Mouse (Mus musculus) cerebellum, postnatal 14 days (tissue): ENCODE measurements around the gene Ehhadh.
"Not testable (repeated sequence)": the region's sequence is repeated elsewhere in the genome, so short reads cannot be mapped to it uniquely, and the experiment has no call there.

Source experiments
- DNase-seq, 2 experiments: peaks; one replicate each; pipeline ENCODE4 v3.0.0; 2021; ENCODE audit warnings: mixed read lengths in 2 of 2

Ehhadh gene

DNA sequence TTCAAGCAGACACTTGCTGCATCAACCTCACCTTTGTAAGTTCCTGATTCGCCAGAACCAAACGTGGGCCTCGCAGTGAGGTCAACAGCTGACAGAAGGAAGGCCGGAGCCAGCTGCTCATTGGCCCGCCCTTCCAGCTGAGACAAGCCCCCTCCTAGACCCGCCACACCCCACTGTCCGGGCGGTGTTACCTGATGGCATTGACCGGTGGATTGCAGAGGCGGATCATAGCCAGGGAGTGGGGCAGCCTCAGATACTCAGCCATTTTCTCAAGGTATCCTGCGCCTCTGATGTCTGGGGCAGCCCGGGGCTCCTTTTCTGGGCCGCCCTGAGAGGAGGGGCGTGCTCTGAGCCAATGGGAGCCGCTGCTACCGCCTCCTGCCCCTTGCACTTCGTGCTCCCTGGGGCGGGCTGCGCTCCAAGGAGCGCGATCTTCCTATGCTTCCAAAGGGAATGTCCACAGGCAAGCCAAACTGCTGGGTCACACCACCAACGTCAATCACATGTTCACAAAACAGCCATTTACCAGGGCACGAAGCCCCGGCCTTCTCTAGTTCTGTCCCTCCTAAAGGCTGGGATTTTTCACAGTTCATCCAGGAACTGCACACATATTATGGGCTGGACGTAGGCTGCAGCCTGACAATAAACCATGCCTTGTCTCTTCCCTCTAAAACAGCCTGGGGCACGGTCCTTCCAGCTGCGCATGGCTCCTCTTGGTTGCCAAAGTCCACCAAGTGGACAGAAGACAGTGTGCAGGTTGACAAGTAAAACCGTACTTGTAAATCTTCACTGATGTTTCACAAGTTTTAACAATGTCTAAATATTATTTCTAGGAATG is at the start of gene Ehhadh:
Gene Ehhadh, minus strand, starts transcription at position 292 of the 838 bp plus-strand sequence.
- peak; percentile 54 to 60 for DNase-seq

DNA sequence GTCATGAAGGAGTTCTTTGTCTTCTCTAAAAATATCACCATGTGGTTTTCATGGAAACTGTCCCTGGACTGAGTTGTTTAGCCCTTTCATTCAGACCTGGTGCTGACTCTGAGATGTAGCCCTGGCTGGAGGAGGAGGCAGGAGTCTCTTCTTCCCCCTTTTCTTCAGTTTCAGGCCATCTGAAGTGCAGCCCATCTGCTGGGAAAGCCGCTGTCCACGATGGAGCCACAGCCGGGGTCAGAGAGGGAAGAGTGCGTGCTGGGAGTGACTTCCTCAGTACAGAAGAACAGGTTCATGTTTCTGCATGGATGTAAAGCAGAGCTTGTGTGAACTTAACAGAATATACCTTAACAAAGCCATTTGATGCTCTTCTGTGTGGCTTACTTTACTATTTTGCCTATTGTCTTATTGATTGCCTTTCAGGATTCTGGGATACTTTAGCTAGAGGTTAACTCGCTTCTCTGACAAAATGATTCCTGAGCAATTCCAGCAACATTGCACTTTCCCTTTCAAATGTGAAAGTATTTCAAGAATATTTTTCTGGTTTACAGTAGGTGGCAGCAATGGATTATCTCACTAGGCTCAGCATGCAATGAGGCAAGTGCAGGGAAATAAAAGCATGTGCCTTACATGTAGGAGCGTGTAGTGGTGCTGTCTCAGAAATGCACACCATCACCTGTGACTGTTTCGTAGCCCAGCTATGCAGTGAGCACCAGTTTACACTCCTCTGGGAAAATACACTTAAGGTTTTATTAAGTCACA is 48.9 kb upstream of the Ehhadh start:
- DNase-seq = peak; percentile 43 to 49

DNA sequence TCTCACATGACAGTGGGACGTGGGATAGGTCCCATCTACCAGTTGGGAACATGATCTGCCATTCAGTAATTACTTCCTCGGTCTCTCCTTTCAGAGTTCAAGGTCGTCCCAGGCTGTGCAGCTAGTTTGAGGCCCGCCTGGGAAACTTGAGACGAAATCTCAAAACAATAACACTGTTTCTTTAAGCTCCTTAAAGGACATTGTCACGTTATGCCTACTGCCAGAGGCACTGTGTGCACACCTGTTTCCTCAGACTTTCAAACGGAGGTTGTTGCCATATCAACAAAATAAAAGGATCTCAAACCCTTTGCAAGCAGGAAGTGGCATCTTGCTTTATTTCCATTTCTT is 48.0 kb upstream of the Ehhadh start:
- DNase-seq = no peak

DNA sequence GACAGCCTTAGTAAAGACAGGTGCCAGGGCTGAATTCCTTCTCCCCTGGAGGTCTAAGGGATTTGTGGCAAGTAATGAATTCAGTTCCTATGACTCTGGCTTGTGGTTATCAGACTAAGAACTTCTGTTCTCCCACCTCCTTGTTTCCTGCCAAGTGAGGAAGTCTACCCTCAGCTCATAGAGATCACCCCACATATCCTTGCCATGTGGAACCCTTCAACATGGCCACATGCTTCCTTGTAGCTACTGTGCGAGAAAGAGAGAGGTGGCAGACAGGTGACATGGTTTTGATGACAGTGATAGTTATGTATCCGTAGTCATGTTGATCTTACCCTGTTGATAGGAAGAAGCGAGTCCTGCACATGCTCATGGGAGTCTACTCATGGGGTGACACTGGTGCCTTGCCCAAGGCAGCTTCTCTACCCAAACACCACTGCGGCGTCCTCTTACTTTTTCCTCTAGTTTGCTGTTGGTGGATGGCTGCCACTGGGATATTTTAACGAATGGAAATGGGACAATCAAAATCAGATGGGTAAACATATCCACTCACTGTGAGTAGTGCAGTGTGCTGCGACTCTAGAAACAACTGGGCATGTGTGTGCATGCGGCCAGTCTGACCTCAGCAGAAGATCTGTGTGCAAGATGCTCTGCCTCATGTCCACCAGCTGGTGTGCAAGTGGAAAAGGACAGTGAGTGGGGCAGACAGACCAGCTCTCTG is 47.4 kb upstream of the Ehhadh start:
- DNase-seq = no peak

DNA sequence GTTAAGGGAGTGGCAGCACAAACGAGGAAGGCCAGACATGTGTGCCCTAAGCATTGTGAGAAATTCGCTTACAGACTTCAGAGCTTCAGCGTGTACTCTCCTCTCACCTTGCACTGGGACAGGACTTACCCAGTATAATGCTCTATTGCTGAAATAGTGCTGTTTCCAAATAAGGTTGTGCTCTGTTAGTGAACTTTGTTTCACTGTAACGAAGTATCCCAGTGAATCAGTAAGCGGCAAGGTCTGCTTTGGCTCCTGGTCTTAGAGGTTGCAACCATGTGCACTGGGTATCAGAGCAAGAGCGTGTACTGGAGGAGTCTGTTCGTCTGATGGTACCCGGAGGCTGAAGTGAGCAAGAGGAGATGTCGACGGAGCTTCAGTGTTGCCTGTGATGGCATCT is 46.4 kb upstream of the Ehhadh start:
- no peak for DNase-seq

DNA sequence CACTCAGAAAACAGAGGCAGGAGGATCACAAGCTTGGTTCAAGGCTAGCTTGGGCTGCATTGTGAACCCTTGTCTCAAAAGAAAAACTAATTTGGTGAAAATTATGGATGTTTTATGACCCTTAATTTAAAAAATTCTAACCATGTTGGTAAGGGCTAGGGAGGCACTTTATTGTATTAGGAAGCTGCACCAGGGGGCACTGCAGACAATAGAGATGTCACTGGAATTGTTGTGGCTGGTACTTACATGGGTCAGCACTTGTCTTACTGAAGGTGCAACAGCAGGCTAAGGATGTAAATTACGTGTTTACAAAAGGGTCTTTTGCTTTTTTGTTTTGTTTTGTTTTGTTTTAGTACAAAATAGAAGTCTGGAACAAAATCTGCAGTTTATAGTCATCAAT is 45.9 kb upstream of the Ehhadh start:
- no peak for DNase-seq

DNA sequence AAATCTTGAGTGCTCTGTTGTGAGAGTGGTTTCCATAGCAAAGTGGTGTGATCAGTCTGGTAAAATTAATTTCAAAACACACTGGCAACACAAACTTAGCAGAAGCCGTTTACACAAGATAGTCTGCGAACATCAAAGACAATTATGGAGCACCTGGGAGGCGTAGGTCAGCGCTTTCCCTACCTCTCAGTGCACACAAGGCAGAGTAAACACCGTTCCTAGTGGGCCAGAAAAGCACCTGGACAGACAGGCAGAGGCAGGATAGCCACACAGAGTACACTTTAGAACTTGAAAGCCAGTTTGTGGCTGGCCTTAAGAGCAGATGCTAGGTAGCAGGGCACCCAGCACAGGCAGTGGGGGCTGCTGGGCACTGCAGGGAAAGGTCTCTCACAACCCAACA is 44.2 kb upstream of the Ehhadh start:
- DNase-seq = no peak

DNA sequence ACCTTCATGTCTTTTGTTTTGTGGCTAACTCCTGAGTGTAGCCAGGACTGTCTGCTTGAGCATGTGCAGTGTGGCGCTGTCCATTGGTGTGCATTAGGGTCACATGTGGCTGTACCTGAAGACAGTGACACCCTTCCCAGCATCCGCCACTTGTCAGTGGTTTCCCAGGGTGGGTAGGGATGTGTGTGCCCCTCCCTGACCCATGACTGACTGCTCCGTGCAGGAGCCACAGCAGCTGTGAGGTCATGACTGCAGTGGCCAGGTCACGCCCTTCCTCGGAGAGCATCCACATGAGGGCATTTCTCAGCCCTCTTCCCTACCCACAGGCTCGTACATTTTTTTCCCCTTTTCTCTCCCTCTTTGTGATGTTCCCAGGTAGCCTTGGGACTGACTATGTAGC is 43.2 kb upstream of the Ehhadh start:
- no peak for DNase-seq

DNA sequence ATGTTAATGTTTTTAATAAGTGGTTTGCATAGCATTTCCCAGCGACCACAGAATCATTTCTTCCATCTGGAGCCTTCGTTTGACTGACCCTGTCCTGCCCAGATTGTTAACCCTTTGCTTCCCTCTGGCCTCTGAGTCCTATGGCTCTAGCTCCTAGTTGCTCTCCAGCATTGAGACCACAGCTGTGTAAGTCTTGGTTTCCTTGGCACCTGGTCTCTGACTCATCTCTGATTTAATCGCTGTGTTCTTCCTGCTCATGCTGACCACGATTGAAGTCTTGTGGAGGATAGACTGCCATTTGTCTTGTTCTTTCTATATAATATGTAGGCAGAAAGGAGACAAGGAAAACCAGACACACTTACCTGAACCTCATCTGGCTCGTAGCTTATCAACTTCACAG is 42.1 kb upstream of the Ehhadh start:
- DNase-seq = no peak

DNA sequence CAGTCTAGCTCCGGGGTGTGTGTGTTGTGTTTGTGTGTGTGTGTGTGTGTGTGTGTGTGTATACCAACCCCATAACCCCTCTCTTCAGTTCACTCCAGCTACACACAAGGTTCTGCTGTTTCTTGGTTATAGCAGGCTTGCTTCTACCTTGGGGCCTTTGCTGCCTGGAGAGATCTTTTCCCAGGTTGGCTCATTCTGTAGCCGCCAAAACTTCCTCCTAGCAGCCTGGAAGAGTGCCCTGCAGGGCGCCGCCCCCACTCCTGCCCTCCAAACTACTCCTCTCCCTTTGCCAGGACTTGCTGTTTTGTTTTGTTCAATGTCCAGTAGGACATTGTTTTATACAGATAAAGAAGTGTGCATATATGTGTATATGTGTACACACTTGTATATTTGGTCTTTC is 40.0 kb upstream of the Ehhadh start:
- no peak for DNase-seq

DNA sequence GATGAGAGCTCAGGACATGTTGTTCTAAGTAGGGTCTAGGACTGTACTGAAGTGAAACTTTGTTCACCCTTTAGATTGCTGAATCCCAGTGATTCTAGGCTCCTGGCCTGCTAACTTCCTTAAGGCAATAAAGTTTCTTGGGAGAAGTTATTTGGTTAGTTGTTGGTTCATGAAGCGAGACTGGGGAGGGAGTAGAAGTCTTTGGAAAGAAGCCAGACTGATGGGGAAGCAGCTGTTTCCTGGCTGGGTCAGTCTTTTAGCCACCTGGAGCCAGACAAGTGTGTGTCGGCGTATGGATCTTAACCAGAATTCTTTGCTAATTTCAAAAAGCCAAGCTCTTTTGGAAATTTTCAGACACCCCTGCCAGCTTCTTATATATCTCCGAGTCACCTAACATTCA is 39.5 kb upstream of the Ehhadh start:
- DNase-seq = no peak

DNA sequence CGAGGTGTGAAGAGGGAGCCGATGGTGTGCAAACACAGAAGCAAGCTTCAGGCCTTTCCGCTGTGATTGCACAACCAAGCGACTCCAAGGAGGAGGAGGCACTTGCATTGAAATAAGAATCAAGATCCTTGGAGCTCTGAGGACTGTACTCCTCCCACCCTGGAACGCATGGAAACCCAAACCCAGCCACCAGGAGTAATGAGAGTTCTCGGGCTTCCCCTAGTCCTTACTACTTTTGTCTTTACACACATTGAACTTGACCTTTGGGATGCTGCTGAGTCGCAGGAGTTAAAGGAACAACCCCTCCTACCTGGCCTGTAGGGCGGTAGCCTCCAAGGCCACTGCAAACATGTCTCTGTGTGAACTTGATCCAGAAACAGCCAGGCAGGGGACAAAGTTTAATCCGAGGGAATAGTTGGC is 38.0 kb upstream of the Ehhadh start:
- DNase-seq = no peak

DNA sequence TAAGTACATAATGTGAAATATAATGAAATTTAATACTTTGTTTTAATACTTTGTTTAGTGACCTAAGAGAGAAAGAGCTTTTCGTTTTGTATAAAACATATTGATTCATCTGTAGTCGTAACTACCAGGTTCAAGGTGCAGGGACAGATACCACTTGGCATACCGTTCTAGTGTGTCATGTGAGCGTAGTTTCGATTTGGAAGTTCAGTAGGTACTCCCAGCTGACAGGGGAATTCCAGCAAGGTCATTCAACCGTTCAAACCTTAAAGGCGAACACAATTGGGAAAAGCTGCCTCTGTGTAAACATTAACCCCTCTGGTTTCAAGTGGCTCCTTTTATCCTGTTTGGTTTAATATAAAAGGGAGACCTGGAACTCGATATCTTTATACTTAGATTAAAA is 31.0 kb upstream of the Ehhadh start:
- DNase-seq = no peak

DNA sequence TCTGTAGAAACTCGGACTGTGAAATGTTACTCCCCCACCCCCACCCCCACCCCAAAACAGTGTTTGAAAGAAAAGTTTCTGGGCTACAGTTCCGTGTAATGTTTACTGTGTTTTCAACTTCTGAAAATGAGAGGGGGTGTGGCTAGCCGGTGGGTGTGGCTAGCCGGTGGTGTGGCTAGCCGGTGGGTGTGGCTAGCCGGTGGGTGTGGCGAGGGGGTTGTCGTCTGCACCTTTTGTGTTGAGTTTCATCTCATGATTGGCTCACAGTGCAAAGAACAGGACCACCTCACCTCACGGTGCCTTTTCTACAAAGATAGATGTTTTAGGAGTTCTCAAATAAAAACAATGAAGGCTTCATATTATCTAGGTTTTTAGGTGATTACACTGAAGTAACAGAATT is 30.5 kb upstream of the Ehhadh start:
- DNase-seq = no peak

DNA sequence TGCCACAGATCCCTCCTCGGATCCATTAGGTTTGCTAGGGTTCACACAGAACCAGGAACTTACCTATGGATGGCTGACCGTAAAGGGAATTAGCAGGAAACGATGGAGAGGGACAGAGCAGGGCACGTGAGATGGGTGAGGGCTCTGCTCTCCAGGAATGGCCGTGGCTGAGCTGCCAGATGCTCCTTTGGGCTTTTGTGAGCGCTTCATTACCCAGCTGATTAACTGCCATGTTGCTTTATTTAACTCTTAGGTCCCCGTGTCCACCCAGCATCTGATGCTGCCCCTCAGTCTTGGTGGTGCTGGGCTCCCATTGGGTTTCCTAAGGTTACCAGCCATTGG is 28.0 kb upstream of the Ehhadh start:
- DNase-seq = peak; percentile 34 to 52

DNA sequence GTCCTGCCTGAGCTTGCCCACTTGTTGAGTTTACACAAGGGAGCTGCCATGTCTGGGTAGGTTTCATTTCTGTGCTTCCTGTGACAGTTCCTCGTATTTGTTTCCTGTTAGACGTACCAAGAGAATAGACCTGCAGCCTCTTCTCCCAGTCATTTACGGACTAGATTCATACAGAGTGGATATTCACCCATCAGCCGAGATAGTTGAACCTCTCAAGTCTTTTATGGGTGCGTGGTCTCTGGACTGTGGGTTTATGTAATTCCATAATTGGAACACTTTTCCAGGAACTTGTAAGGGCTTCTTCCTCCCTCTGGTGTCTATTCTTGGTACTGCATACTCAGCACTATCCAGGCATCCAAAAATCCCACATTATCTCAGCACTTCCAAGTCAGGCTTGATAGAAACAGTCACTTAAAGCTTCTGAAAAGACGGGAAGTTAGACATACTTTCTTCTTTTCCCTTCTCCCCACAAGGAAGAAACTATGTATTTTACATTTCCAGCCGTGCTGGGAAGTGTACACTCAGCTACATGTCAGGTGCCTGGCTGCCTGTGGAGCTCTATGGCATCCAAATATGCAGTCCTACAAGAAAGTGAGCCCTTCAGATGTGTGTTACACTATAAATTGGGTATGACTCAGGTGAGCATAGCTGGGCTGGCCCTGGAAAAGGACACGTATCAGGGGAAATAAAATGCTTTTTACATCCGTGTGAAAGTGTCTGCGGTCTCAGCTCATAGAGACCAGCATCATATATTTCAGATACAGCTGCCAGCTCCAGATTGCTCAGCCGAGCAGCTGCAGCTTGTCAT is 27.5 kb upstream of the Ehhadh start:
- DNase-seq = peak; percentile 77 to 81

DNA sequence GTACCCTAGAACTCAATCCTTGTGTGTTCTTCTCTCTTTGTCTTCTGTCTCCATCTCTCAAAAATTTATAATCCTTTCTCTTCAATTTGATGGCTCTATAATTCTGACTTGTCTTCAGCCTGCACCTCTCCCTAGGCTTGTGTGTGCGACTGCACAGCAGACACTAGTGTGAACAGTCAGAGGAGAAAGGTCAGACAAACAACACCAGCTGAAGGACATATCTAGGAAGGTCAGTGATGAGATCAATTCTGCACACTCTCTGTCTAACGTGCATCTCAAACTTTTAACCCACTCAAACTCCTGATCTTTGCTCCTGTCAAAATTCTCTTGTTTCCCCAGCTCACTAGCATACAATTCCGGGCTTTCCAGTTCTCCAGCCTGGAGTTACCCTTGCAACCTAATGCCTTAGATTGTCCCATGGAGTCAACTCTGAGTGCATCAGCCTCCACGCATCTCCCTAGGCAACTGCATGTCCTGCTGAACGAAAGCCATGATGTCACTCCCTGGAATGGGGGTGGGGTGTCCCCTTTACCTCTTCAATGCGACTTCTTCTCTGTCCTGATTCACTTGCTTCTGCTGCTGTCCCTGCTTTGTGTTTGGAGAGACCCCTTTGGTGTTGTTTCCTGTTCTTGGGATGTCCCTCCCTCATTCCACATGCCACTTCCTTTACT is 25.7 kb upstream of the Ehhadh start:
- no peak for DNase-seq

DNA sequence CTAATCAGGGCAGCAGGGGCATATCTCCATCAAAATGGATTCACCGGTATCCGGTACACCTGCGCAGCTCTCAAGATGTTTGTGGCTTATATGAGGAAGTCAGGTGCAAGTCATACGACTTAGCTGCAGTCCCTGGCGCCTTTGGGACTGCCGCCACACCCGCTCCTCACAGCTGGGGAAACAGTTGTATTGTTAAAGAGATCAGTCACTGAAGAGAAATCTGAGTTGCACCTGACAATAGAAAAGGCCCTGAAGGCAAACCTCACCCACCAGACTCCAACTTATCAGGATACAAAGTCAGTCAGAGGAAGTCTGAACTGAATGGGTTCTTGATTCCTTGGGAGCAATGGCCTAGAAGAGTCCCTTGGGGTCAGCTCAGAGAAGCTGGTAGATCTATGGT is 20.2 kb upstream of the Ehhadh start:
- DNase-seq = not testable (repeated sequence)

DNA sequence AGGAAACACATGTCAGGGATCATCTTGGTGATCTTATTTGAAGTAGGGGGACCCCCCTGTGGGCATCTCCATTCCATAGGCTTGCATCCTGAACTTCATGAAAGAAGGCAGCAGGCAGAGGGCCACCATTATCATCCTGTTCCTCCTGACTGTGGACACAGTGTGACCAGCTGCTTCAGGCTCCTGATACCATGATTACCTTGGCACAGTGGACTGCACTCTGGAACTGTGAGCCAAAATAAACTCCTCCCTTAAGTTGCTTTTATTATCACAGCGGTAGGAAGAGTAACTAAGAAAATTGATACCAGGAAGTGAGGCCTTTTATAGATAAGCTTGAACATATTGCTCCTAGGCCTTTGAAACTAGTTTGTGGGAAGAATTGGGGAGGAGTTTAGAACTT is 19.3 kb upstream of the Ehhadh start:
- DNase-seq = no peak

DNA sequence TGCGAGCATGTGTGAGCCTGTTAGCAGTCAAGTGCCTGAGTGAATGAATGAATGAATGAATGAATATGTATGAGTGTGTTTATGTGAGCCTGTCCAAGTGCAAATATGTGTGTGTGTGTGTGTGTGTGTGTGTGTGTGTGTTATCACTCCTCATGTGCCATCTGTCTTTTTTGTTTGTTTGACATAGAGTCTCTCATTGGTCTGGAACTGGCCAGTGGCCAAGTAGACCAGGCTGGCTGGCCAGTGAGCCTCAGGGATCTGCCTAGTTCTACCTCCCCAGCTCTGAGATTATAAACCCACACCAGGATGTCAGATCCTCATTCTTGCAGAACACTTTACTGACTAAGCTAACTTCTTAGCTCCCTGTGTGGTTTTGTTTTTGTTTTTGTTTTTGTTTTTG is 16.7 kb upstream of the Ehhadh start:
- DNase-seq = peak; percentile 76 to 77

DNA sequence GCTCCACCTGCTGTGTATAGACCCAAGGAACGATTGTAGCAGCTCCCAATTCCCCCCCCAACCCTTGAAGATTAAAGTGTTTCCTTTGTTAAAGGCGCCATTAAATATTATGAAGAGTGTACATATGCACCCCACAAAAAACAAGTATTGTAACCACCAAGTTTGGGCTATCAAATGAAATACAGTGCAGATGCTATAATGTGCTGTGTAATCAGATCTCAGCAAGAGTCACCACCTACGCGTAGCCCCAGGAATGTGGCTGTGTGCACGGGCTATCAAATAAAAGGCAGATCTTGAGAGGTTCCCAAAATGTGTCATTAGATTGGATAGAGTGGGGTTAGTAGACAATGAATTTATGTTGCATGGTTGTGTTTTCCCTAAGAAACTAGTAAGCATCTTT is 7.5 kb upstream of the Ehhadh start:
- no peak for DNase-seq

DNA sequence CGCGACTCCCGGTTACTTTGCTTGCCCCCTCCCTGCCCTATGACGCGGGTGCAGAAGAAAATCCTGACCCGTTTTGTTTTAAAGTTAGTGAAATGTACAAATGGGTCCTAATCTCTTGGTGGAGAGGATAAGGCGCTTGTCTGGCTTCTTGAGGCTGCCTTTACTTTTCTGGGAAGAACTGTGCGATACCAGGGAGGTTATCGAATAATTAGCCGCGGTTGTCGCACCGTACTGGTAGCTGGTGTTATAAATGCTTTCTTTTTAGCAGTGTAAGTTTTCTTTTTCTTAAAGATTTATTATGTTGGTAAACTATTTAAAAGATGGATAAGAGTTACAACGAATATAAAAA is 7.1 kb upstream of the Ehhadh start:
- DNase-seq = no peak
